Mouse (Mus musculus): ENCODE results near the gene Tbp. TPM values are rescaled to one million over a fixed set of nuclear protein-coding genes. Genes with fewer than 3 reads are reported as not detected.
"Not testable (repeated sequence)": the region's sequence is repeated elsewhere in the genome, so short reads cannot be mapped to it uniquely, and the experiment has no call there.

The Tbp gene
- total RNA-seq, 1 experiment from 2014 or later = 25.9 TPM

DNA sequence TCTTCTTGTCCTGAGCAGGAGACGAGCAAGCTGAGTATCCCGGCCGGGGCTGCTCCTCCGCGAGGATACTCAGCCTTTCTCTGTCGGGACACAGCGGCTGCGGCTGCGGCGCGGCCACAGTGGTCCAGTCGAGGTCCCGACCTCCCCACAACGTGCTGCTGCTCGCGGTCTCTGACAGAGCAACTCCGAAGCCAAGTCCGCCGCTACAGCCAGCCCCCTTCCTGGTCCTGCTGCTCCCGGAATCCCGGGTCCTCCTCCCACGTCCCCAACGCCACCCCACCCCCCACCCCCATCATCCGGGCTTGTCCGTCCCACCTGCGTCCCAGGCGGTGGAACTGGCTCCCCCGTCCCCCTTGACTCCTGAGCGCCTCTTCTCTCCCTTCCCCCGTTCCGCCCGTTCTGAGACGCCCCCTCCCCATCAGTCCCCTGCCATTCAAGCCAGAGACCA, 36.8 kb downstream of the Tbp start:
- peak; percentile 27 for DNase-seq

DNA sequence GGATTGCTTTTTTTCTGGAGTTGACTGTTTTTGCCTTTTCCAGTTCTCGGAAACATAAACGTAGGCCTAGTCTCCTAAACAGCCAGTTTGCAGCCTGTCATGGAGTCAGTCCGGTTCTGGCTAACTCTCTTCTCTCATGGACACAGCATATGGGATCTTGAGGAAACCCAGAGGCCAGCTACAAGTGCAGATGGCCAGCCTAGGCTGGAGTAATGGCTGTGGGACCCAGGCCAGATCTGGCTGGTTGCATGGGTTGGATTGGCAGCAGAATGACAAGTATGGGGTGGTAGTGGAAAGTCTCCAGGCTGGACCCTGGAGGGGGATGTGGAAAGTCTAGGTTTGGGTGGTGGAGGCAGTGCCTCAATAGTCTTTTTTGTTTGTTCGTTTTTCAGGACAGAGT, 40.6 kb downstream of the Tbp start:
- no peak for DNase-seq

DNA sequence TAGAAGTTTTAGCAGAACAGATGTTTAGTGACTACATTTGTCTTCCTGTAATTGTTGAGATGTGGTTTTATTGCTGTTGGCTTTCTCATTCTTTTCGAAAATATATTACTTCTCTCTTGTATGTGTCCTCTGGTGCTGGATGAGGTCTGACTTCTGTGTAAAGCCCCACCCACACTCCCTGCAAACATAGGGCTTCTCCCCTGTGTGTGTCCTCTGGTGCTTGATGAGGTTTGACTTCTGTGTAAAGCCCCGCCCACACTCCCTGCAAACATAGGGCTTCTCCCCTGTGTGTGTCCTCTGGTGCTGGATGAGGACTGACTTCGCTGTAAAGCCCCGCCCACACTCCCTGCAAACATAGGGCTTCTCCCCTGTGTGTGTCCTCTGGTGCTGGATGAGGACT, 44.2 kb downstream of the Tbp start:
- not testable (repeated sequence) for DNase-seq

DNA sequence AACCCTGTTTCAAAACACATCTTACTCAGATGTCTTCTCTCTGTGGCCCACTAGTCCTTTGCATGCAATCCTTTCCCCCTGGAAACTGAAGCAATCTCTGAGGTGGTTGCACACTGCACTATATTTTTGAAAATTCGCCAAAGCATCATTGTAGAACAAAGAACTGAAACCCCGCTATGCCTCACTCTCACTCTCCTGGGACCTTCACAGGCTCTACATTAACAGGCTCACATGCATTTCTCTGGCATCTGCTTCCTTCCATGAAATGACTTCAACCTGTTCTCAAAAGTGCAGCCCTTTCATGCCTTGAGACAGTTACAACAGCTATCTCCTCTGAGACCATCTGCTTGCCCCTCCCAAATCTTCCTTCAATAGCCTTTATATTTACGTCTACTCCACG, 46.8 kb downstream of the Tbp start:
- DNase-seq = no peak

DNA sequence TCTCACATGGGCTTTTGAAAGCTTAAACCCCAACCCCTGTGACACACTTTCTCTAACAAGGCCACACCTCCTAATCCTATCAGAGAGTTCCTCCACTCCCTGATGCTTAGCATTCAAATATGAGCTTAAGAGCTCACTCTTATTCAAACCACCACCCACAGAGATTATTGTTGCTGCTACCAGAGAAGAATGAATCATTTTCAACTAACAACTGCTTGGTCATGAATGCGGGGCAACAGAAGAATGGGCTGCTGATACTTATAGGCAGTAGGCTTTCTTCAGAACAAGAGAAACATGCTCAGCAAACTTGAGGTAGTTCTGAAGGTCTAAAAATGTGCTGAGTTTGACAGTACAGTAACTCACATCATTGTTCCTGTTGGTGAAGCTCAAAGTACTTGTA, 50.0 kb downstream of the Tbp start:
- no peak for DNase-seq

GRCm38 (mm10) chr17:15559946-15560345, 60.3 kb downstream of the Tbp start:
- no peak for DNase-seq

- peak; percentile 99 for DNase-seq
Observed at GRCm38 (mm10) chr17:15564014-15564927, 64.6 kb downstream of the Tbp start, which contains the start of gene Prdm9. Prdm9 (minus strand) TSS chr17:15564354.

GRCm38 (mm10) chr17:15564928-15565300, 65.2 kb downstream of the Tbp start:
- DNase-seq = no peak

DNA sequence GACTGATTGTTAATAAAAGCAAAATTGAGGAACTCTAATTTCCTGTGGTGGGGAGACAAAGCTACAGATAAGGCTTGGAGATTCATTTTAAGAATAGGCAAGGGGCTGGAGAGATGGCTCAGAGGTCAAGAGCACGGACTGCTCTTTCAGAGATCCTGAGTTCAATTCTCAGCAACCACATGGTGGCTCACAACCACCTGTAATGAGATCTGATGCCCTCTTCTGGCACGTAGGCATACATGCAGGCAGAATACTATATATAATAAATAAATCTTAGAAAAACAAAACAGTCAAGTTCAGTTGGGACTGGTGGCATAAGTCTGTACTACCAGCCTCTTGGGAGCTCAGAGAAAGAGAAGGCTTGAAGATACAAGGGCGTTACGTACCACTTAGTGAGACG, 67.2 kb downstream of the Tbp start:
- no peak for DNase-seq

DNA sequence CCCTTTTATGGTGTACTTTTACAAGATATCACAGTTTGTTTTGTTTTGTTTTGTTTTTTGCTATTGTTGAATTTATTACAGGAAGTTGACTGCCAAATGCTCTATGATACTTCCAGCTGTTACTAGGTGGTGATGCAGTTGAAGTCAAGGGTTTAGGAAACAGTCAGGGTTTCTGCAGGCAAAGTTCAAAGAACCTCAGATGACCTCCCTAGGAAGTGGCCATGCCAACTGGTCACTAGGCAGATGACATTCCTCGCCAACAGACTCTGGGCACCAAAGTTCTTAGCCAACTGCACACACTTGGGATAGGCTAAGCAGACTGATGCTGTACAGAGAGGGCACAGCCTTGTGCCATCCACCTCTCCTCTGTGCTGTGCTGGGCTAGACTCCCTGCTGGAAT, 75.4 kb downstream of the Tbp start:
- DNase-seq = peak; percentile 45

- DNase-seq = peak; percentile 76
Observed at GRCm38 (mm10) chr17:15577291-15577694, 77.6 kb downstream of the Tbp start.

Other genes with a start within 250 kb of the Tbp start
- 6.7 and 10.5 TPM in 2 replicates for gene Dll1, start 123.0 kb upstream of the Tbp start, total RNA-seq (2021)
- gene Fam120b, start 103.7 kb upstream of the Tbp start, total RNA-seq (2021) = 17.3 and 18.4 TPM in 2 replicates
- gene Psmb1, start 137 bp upstream of the Tbp start, total RNA-seq (2021) = 159 and 160 TPM in 2 replicates
- 30.8 and 36.2 TPM in 2 replicates for gene Pdcd2, start 27.4 kb downstream of the Tbp start, total RNA-seq (2021)
- gene Prdm9, start 64.5 kb downstream of the Tbp start, total RNA-seq (2021) = 9.1 and 9.2 TPM in 2 replicates
- gene Chd1, start 205.1 kb downstream of the Tbp start, total RNA-seq (2021) = 47.2 and 47.4 TPM in 2 replicates

Data from adrenal gland, postnatal 14 days (tissue).